Mouse (Mus musculus) E14TG2a.4 (cell line): Measurements from ENCODE around the gene Utp15.

Source experiments
- CTCF ChIP-seq: conservative IDR thresholded peaks from 2 replicates; pipeline ENCODE4 v1.5.1; 2014; ENCODE audit warnings: low read length
- NANOG ChIP-seq: IDR thresholded peaks from 2 replicates; pipeline ENCODE4 v1.6.1; 2014; ENCODE audit warnings: borderline replicate concordance, low read length, mixed read lengths
- POU5F1 ChIP-seq: IDR thresholded peaks from 2 replicates; pipeline ENCODE4 v1.6.1; 2014; ENCODE audit warnings: low read length, borderline replicate concordance

DNA sequence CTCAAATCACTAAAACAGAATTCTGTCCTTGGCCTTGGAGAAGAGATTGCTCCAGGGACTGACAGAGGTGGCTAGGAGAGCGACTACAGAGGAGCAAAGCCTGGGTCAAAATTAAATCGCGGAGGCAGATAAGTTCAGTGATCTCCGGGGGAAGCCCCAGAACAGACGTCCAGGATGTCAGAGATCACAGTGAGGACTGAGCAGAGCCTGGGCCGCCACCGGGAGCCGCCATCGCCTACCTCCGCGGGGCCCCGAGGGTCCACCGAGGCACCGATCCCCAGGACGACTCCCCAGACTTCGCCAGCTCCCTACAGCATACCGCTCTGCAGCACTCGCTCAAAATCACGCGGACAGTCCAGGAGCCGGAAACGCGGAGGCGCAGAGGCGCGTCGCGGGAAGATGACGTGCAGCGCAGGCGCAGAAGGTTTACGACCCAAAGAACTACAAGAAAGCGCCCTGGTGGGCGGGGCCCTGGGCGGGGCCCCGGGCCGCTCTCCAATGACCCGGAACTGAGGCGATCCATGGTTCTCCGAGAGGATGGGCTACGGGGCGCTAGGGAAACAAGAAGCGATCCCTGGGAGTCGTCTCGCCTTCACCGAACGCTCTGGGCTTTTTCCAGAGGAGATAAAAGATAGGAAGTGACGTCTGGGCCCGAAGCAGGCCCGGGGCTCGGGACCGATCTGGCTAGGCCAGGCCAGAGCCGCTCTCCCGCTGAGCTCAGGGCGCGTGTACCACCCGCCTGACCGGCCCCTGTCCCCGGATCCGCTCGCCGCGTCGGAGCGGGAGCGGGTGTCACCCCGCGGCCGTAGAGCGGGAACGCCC lies at the start of gene Utp15, which contains the start of gene Ankra2:
- TF ChIP-seq CTCF (no peak), NANOG (no peak), POU5F1 (no peak)
